Mouse (Mus musculus) testis, adult 2 months (tissue): ENCODE measurements around the gene Lypd8. TPM values are rescaled to one million over a fixed set of nuclear protein-coding genes. Genes with fewer than 3 reads are reported as not detected.

Source experiments
- H3K27ac ChIP-seq: fragments of 200-500 bp; 2 replicates; pipeline ENCODE4 v1.5.1; 2012; ENCODE audit warnings: low read depth, low read length; ENCODE audit not compliant: control insufficient read depth, insufficient read depth
- H3K27me3 ChIP-seq: fragments of 200-500 bp; 2 replicates; pipeline ENCODE4 v1.6.1; 2012; ENCODE audit warnings: mild to moderate bottlenecking, low read length, moderate library complexity; ENCODE audit not compliant: control insufficient read depth, insufficient read depth
- H3K36me3 ChIP-seq: fragments of 200-500 bp; 2 replicates; pipeline ENCODE4 v1.6.1; 2012; ENCODE audit warnings: mild to moderate bottlenecking, low read length; ENCODE audit not compliant: control insufficient read depth, insufficient read depth
- H3K4me1 ChIP-seq: fragments of 200-500 bp; 2 replicates; pipeline ENCODE4 v1.6.1; 2012; ENCODE audit warnings: low read length; ENCODE audit not compliant: control insufficient read depth, insufficient read depth
- H3K4me3 ChIP-seq: fragments of 200-500 bp; 2 replicates; pipeline ENCODE4 v1.5.1; 2012; ENCODE audit warnings: low read depth, mild to moderate bottlenecking, low read length, moderate library complexity, mixed read lengths; ENCODE audit not compliant: control insufficient read depth
- CTCF ChIP-seq: fragments of 200-500 bp; IDR thresholded peaks from 2 replicates; pipeline ENCODE4 v1.5.1; 2012; ENCODE audit warnings: low read depth, mild to moderate bottlenecking, inconsistent platforms, low read length, moderate library complexity; ENCODE audit not compliant: control insufficient read depth, insufficient read depth, insufficient replicate concordance
- POLR2A ChIP-seq: fragments of 200-500 bp; IDR thresholded peaks from 2 replicates; pipeline ENCODE4 v1.6.1; 2012; ENCODE audit warnings: low read depth, mild to moderate bottlenecking, inconsistent platforms, low read length, moderate library complexity; ENCODE audit not compliant: control insufficient read depth
- polyA plus RNA-seq: library from polyadenylated mRNA; depleted of rRNA; stranded (reverse); fragments of >200 nt; gene quantifications from 2 replicates; pipeline ENCODE4 v1.2.3, GENCODE M21; 2012

Lypd8 gene
- polyA plus RNA-seq, 1 experiment: 4.3 TPM

GRCm38 (mm10) chr11:58350628-58351027 is 28.2 kb upstream of the Lypd8 start:
- no peak overlapping the region for H3K27ac ChIP-seq

GRCm38 (mm10) chr11:58351179-58351578 is 27.7 kb upstream of the Lypd8 start:
- Histone ChIP-seq H3K4me1 (no peaks in the 10 kb centered on the region), H3K36me3 (no peaks in the 10 kb centered on the region), H3K27me3 (no peaks in the 10 kb centered on the region), H3K4me3 (no peak overlapping the region), H3K27ac (no peak overlapping the region)
- no peak for TF ChIP-seq POLR2A
- no peak for TF ChIP-seq CTCF

More at GRCm38 (mm10) chr11:58350628-58351027, 28.2 kb upstream of the Lypd8 start:
- Histone ChIP-seq H3K4me1 (no peaks in the 10 kb centered on the region), H3K4me3 (no peak overlapping the region), H3K36me3 (no peaks in the 10 kb centered on the region), H3K27me3 (no peaks in the 10 kb centered on the region)
- TF ChIP-seq POLR2A: no peak
- no peak for TF ChIP-seq CTCF

GRCm38 (mm10) chr11:58352681-58353548 is 25.9 kb upstream of the Lypd8 start:
- TF ChIP-seq POLR2A: no peak
- peak; percentile 28; the same call in 1 of the 2 replicates for TF ChIP-seq CTCF
- H3K4me3 ChIP-seq: no peak overlapping the region
- H3K27ac ChIP-seq: no peak overlapping the region
- H3K36me3 ChIP-seq: no peaks in the 10 kb centered on the region
- H3K27me3 ChIP-seq: no peaks in the 10 kb centered on the region
- H3K4me1 ChIP-seq: no peaks in the 10 kb centered on the region

GRCm38 (mm10) chr11:58353709-58354108 is 25.1 kb upstream of the Lypd8 start:
- H3K4me1 ChIP-seq: no peaks in the 10 kb centered on the region
- no peak overlapping the region for H3K27ac ChIP-seq
- no peaks in the 10 kb centered on the region for H3K27me3 ChIP-seq
- no peak overlapping the region for H3K4me3 ChIP-seq
- no peaks in the 10 kb centered on the region for H3K36me3 ChIP-seq
- TF ChIP-seq POLR2A (no peak), CTCF (no peak)

GRCm38 (mm10) chr11:58354476-58354875 is 24.4 kb upstream of the Lypd8 start:
- Histone ChIP-seq H3K36me3 (no peaks in the 10 kb centered on the region), H3K27me3 (no peaks in the 10 kb centered on the region), H3K4me1 (no peaks in the 10 kb centered on the region), H3K4me3 (no peak overlapping the region), H3K27ac (no peak overlapping the region)
- no peak for TF ChIP-seq POLR2A
- TF ChIP-seq CTCF: no peak

- H3K36me3 ChIP-seq: no peaks in the 10 kb centered on the region
- no peak overlapping the region for H3K4me3 ChIP-seq
- H3K27ac ChIP-seq: no peak overlapping the region
- H3K27me3 ChIP-seq: no peaks in the 10 kb centered on the region
- no peak for TF ChIP-seq CTCF
- TF ChIP-seq POLR2A: no peak
- no peaks in the 10 kb centered on the region for H3K4me1 ChIP-seq
These were observed 23.9 kb upstream of the Lypd8 start for GRCm38 (mm10) chr11:58354927-58355326.

GRCm38 (mm10) chr11:58357042-58357441 is 21.8 kb upstream of the Lypd8 start:
- H3K4me3 ChIP-seq: no peak overlapping the region
- H3K27me3 ChIP-seq: no peaks in the 10 kb centered on the region
- no peak for TF ChIP-seq POLR2A
- no peak for TF ChIP-seq CTCF
- no peaks in the 10 kb centered on the region for H3K36me3 ChIP-seq
- no peaks in the 10 kb centered on the region for H3K4me1 ChIP-seq
- no peak overlapping the region for H3K27ac ChIP-seq
